Mouse (Mus musculus): ENCODE results near the gene Il6.

GRCm38 (mm10) chr5:29970212-29970611, 42.7 kb upstream of the Il6 start:
- TF ChIP-seq CTCF (IDR thresholded peaks at IDR 0.05; ENCODE audit: control insufficient read depth, insufficient read depth, insufficient read length) (no peak), MYOD1 (IDR thresholded peaks at IDR 0.05; ENCODE audit: control insufficient read depth, insufficient read length, low read depth) (no peak), USF1 (IDR thresholded peaks at IDR 0.05; ENCODE audit: low read depth) (no peak), MAX (IDR thresholded peaks at IDR 0.05) (no peak)

Data from C2C12 (cell line).